Mouse (Mus musculus): Measurements from ENCODE around the gene Dis3l.

Dis3l gene

GRCm38 (mm10) chr9:64341254-64341566 lies at the start of gene Dis3l:
Dis3l (minus strand) TSS chr9:64341288.
- DNase-seq (ENCODE audit: low read depth), result no peak

- no peak for DNase-seq (ENCODE audit: low read depth)
Measured at GRCm38 (mm10) chr9:64389576-64390292, 48.6 kb upstream of the Dis3l start.

- no peak for DNase-seq (ENCODE audit: low read depth)
Measured at GRCm38 (mm10) chr9:64386466-64387211, 45.6 kb upstream of the Dis3l start.

GRCm38 (mm10) chr9:64385511-64386465 lies 44.7 kb upstream of the Dis3l start, which contains the start of gene Megf11:
Megf11 (plus strand) TSS chr9:64385626.
- DNase-seq (ENCODE audit: low read depth), result no peak

GRCm38 (mm10) chr9:64383021-64383788 lies 42.1 kb upstream of the Dis3l start:
- DNase-seq (ENCODE audit: low read depth), result no peak

GRCm38 (mm10) chr9:64376380-64376779 lies 35.3 kb upstream of the Dis3l start:
- no peak for DNase-seq (ENCODE audit: low read depth)

GRCm38 (mm10) chr9:64371305-64371819 lies 30.3 kb upstream of the Dis3l start:
- DNase-seq (ENCODE audit: low read depth), result no peak

- no peak for DNase-seq (ENCODE audit: low read depth)
Measured at GRCm38 (mm10) chr9:64369871-64370270, 28.8 kb upstream of the Dis3l start.

GRCm38 (mm10) chr9:64361231-64361950 lies 20.3 kb upstream of the Dis3l start:
- no peak for DNase-seq (ENCODE audit: low read depth)

GRCm38 (mm10) chr9:64355627-64356026 lies 14.5 kb upstream of the Dis3l start:
- no peak for DNase-seq (ENCODE audit: low read depth)

GRCm38 (mm10) chr9:64351191-64351590 lies 10.1 kb upstream of the Dis3l start:
- DNase-seq (ENCODE audit: low read depth), result no peak

GRCm38 (mm10) chr9:64349490-64349889 lies 8.4 kb upstream of the Dis3l start:
- no peak for DNase-seq (ENCODE audit: low read depth)

GRCm38 (mm10) chr9:64347377-64347776 lies 6.3 kb upstream of the Dis3l start:
- peak; percentile 14 for DNase-seq (ENCODE audit: low read depth)

GRCm38 (mm10) chr9:64345931-64346330 lies 4.8 kb upstream of the Dis3l start:
- no peak for DNase-seq (ENCODE audit: low read depth)

- no peak for DNase-seq (ENCODE audit: low read depth)
Measured at GRCm38 (mm10) chr9:64343656-64344055, 2.6 kb upstream of the Dis3l start.

GRCm38 (mm10) chr9:64341671-64342070 lies 583 bp upstream of the Dis3l start:
- DNase-seq (ENCODE audit: low read depth), result no peak

GRCm38 (mm10) chr9:64340351-64341253 lies 486 bp downstream of the Dis3l start:
- peak; percentile 42 for DNase-seq (ENCODE audit: low read depth)

- DNase-seq (ENCODE audit: low read depth), result no peak
Measured at GRCm38 (mm10) chr9:64339361-64339760, 1.7 kb downstream of the Dis3l start.

- DNase-seq (ENCODE audit: low read depth), result no peak
Measured at GRCm38 (mm10) chr9:64335825-64336224, 5.3 kb downstream of the Dis3l start.

GRCm38 (mm10) chr9:64323976-64324375 lies 17.1 kb downstream of the Dis3l start:
- no peak for DNase-seq (ENCODE audit: low read depth)

Data from fibroblast of lung, adult 2 months (primary cell).